Mouse (Mus musculus) lung, postnatal 0 days (tissue): ENCODE measurements around the gene Ttc30a1.

ENCODE experiments used
- CTCF ChIP-seq: IDR thresholded peaks from 2 replicates; pipeline ENCODE4 v1.5.1; 2016; ENCODE audit warnings: antibody characterized with exemption, mild to moderate bottlenecking
- EP300 ChIP-seq: IDR thresholded peaks from 2 replicates; pipeline ENCODE4 v1.6.1; 2016; ENCODE audit warnings: antibody characterized with exemption, mild to moderate bottlenecking, control low read depth

- TF ChIP-seq CTCF, result no peak
- no peak for TF ChIP-seq EP300
These were observed 7.6 kb downstream of the Ttc30a1 start for GRCm38 (mm10) chr2:75974131-75974530.
